Mouse (Mus musculus) stomach, postnatal 0 days (tissue): Measurements from ENCODE around the gene Nub1. TPM values are rescaled to one million over a fixed set of nuclear protein-coding genes. Genes with fewer than 3 reads are reported as not detected.
A peak's percentile ranks its signal among the peaks of the same experiment; 100 is the strongest.

ENCODE experiments used
- ATAC-seq: fragments of 200-750 bp; cut with Nextera tagmentation; 2 replicates; pipeline ENCODE4 v1.8.0; 2017; ENCODE audit not compliant: low FRiP score, low TSS enrichment
- DNase-seq: peaks from one replicate; pipeline ENCODE4 v3.0.0-alpha.2; 2016; ENCODE audit warnings: low spot score
- H3K27ac ChIP-seq: fragments of 300-500 bp; sonication (generic); replicated peaks from 2 replicates; pipeline ENCODE4 v1.5.1; 2014; ENCODE audit warnings: mild to moderate bottlenecking, control low read depth
- H3K27me3 ChIP-seq: fragments of 300-500 bp; sonication (generic); 2 replicates; pipeline ENCODE4 v1.6.1; 2014; ENCODE audit warnings: low read length; ENCODE audit not compliant: control insufficient read depth, insufficient read depth
- H3K36me3 ChIP-seq: fragments of 300-500 bp; sonication (generic); 2 replicates; pipeline ENCODE4 v1.6.1; 2014; ENCODE audit warnings: low read length, mixed read lengths; ENCODE audit not compliant: control insufficient read depth, insufficient read depth
- H3K4me1 ChIP-seq: fragments of 300-500 bp; sonication (generic); replicated peaks from 2 replicates; pipeline ENCODE4 v1.6.1; 2014; ENCODE audit warnings: antibody characterized with exemption; ENCODE audit not compliant: control insufficient read depth, insufficient read depth
- H3K4me2 ChIP-seq: fragments of 300-500 bp; sonication (generic); replicated peaks from 2 replicates; pipeline ENCODE4 v1.6.1; 2014; ENCODE audit warnings: low read depth, mild to moderate bottlenecking, control low read depth, moderate library complexity
- H3K4me3 ChIP-seq: fragments of 300-500 bp; sonication (generic); 2 replicates; pipeline ENCODE4 v1.5.1; 2014; ENCODE audit warnings: low read depth, low read length, control low read depth
- H3K9ac ChIP-seq: fragments of 300-500 bp; sonication (generic); 2 replicates; pipeline ENCODE4 v1.6.1; 2014; ENCODE audit warnings: mild to moderate bottlenecking, low read length, control low read depth, mixed read lengths
- H3K9me3 ChIP-seq: fragments of 300-500 bp; sonication (generic); 2 replicates; pipeline ENCODE4 v1.6.1; 2016; ENCODE audit warnings: low read length; ENCODE audit not compliant: control insufficient read depth
- CTCF ChIP-seq: IDR thresholded peaks from 2 replicates; pipeline ENCODE4 v1.5.1; 2016; ENCODE audit warnings: antibody characterized with exemption, low read depth, mild to moderate bottlenecking, moderate library complexity
- EP300 ChIP-seq: optimal IDR thresholded peaks from 2 replicates; pipeline ENCODE3; 2016; ENCODE audit warnings: antibody characterized with exemption
- WGBS: fragments of 180-500 bp; shearing (Covaris S2); extraction: QIAGEN DNeasy Blood & Tissue Kit; methylation state at CpG from one replicate; pipeline ENCODE4 v1.1.7; 2014; 5-methylcytosine and 5-hydroxymethylcytosine counted together
- polyA plus RNA-seq: library from polyadenylated mRNA; unstranded; fragments of >200 nt; fragmentation: Nextera tagmentation; extraction: Ambion mirVana; gene quantifications from 2 replicates; pipeline ENCODE4 v1.2.1, GENCODE M21; 2015

Nub1 gene
- polyA plus RNA-seq, result 18.5 and 20.4 TPM in 2 replicates

DNA sequence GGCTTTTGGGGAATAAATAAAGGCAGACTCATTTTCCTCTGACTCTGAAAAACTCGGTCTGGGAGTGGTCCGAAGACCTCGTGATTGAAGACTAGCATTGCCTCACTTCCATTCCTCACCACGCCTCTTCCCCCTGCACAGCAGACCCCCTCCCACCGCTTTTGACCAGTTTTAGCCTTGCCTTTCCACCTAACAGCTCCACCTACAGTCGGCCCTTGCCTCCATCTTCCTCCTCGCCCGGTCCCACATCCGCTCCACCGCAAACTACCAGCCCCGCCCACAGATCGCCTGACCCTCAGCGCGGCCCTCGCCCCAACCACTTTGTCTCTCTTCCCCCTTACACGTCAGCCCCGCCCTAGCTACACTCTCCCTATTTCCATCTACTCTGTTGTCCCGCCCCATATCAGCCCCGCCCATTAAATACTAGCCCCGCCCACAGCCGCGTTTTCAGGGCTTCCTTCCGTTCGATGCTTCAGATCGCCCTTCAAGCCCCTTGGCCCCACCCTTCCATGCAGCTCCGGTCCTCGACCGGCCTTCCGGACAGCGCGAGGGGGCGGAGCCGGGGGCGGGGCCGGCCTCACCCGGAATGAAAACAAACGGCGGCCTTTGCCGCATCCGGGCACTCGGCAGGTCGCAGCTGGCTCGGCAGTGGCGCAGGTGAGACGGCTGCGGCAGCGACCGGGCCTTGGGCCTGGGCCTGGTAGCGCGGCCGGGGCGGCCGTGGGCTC lies at the start of gene Nub1:
Gene Nub1, plus strand, starts transcription at position 167 of the 728 bp plus-strand sequence.
- H3K27ac ChIP-seq, result peak within 1 kb of the TSS; percentile 99
- H3K4me1 ChIP-seq, result no peaks in the 10 kb centered on the region; the same call in 1 of the 2 replicates
- H3K9me3 ChIP-seq, result no peaks in the 10 kb centered on the region
- DNase-seq, result peak; percentile 100
- H3K4me3 ChIP-seq, result peak within 1 kb of the TSS; percentile 92
- no peaks in the 10 kb centered on the region for H3K27me3 ChIP-seq
- WGBS, result under 1% methylated on average over 53 of the region's 53 CpGs
- peak; percentile 98 for ATAC-seq
- peaks cover 3% of the 10 kb centered on the region; the same call in 1 of the 2 replicates for H3K36me3 ChIP-seq
- peak within 1 kb of the TSS; percentile 58 for H3K4me2 ChIP-seq
- peak within 1 kb of the TSS; percentile 81 for H3K9ac ChIP-seq
- no peak for TF ChIP-seq EP300
- TF ChIP-seq CTCF, result peak; percentile 76

DNA sequence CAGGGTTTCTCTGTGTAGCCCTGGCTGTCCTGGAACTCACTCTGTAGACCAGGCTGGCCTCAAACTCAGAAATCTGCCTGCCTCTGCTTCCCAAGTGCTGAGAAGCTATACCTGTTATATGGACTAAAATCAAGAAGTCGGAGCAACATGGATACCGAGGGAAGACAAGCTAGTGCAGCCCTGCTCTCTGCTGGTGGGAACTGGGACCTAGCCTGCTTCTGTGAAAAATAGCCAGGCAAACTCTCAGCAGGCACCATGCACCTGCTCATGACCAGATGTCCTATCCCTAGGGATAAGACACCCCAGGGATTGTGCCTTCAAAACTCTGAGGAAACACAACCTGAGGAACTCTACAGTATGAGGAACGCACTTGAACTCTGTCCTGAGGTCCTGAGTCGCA lies 48.3 kb upstream of the Nub1 start:
- no peaks in the 10 kb centered on the region for H3K9me3 ChIP-seq
- no peak overlapping the region for H3K9ac ChIP-seq
- no peaks in the 10 kb centered on the region for H3K4me1 ChIP-seq
- H3K27ac ChIP-seq, result no peak overlapping the region
- no peak for DNase-seq
- H3K4me3 ChIP-seq, result no peak overlapping the region
- WGBS, result 75% methylated on average over 4 of the region's 4 CpGs
- ATAC-seq, result no peak
- no peak for TF ChIP-seq EP300
- TF ChIP-seq CTCF, result peak; percentile 53
- H3K36me3 ChIP-seq, result no peaks in the 10 kb centered on the region
- H3K27me3 ChIP-seq, result no peaks in the 10 kb centered on the region
- no peak overlapping the region for H3K4me2 ChIP-seq

DNA sequence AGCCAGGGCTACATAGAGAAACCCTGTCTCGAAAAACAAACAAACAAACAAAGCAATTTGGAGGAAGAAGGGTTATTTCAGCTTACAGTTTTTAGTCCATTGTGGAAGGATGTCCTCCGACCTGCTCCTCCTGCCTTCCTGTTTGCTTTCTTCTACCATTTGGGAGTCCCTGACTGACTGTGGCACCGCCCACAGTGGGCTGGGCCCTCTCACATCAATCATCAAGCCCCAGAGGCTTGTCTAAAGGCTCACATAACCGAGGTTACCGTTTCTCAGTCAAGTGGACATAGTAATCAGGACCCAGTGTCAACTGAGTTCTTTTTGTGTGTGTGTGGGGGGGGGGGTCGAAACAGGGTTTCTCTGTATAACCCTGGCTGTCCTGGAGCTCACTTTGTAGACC lies 47.2 kb upstream of the Nub1 start:
- Histone ChIP-seq H3K4me3 (no peak overlapping the region), H3K4me2 (no peak overlapping the region), H3K9ac (no peak overlapping the region), H3K4me1 (no peaks in the 10 kb centered on the region), H3K27me3 (no peaks in the 10 kb centered on the region), H3K27ac (no peak overlapping the region), H3K9me3 (no peaks in the 10 kb centered on the region), H3K36me3 (no peaks in the 10 kb centered on the region)
- 46% methylated on average over 6 of the region's 6 CpGs for WGBS
- ATAC-seq (no peak), DNase-seq (no peak)
- TF ChIP-seq CTCF, result no peak
- no peak for TF ChIP-seq EP300

DNA sequence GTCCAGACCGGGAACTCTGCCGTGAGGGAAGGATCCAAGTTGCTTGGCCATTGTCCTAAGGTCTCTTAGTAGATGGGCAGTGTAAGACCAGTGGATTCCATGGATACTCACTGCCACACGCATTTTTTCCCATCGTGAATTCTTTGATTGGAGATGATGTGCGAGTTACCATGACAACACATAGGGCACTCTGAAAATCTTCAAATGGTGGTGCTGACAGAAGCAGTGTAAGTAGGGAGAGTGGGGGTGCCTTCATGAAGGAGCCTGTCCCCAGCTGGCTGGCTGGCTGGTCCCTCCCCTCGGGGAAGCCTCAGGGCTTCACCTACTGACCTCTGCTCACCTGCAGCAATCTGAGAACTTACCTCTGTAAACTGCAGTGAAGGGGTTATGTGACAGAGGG lies 46.3 kb upstream of the Nub1 start:
- Histone ChIP-seq H3K27me3 (no peaks in the 10 kb centered on the region), H3K9ac (no peak overlapping the region), H3K36me3 (no peaks in the 10 kb centered on the region), H3K4me3 (no peak overlapping the region), H3K4me2 (no peak overlapping the region), H3K9me3 (no peaks in the 10 kb centered on the region), H3K4me1 (no peaks in the 10 kb centered on the region), H3K27ac (no peak overlapping the region)
- WGBS, result 62% methylated on average over 6 of the region's 6 CpGs
- ATAC-seq, result no peak
- DNase-seq, result no peak
- TF ChIP-seq CTCF (no peak), EP300 (no peak)

DNA sequence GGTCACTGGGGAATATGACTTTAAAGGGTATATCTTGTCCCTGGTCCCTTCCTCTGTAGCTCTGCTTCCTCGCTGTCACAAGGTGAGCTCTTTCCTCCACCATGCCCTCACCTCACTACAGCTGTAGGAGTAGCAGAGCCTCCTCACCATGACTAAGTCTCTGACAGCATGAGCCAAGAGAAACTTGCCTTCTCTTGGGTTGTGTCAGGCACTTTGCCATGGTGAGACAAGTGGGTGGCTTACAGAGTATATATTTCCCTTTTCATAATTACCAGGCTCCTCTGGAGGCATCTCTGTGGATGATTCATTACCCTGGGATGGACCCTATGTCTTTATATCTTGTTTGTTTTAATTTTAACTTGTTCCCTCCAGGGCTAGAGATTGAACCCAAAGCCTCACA lies 39.9 kb upstream of the Nub1 start:
- DNase-seq, result no peak
- no peak for TF ChIP-seq EP300
- no peak for TF ChIP-seq CTCF
- 77% methylated on average over 1 of the region's 1 CpGs for WGBS
- H3K4me1 ChIP-seq, result no peaks in the 10 kb centered on the region
- no peak overlapping the region for H3K27ac ChIP-seq
- no peaks in the 10 kb centered on the region for H3K36me3 ChIP-seq
- ATAC-seq, result no peak
- H3K9me3 ChIP-seq, result no peaks in the 10 kb centered on the region
- no peak overlapping the region for H3K4me2 ChIP-seq
- no peaks in the 10 kb centered on the region for H3K27me3 ChIP-seq
- H3K4me3 ChIP-seq, result no peak overlapping the region
- no peak overlapping the region for H3K9ac ChIP-seq

DNA sequence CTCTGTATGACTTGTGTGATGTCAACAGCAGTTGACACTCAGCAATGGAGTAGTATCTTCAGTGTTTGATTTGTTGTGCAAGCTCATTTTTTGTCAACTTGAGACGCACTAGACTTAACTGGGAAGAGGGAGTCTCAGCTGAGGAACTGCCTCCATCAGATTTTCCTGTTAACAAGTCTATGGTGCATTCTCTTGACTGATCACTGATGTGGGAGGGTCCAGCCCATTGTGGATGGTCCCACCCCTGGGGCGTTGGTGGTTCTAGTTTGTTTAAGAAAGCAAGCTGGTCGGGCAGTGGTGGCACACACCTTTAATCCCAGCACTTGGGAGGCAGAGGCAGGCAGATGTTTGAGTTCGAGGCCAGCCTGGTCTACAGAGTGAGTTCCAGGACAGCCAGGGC lies 36.1 kb upstream of the Nub1 start:
- no peak for DNase-seq
- TF ChIP-seq EP300, result no peak
- H3K4me3 ChIP-seq, result no peak overlapping the region
- no peaks in the 10 kb centered on the region for H3K27me3 ChIP-seq
- no peak overlapping the region for H3K4me2 ChIP-seq
- WGBS, result 51% methylated on average over 4 of the region's 4 CpGs
- no peak for ATAC-seq
- H3K9ac ChIP-seq, result no peak overlapping the region
- H3K36me3 ChIP-seq, result no peaks in the 10 kb centered on the region
- no peak overlapping the region for H3K27ac ChIP-seq
- H3K9me3 ChIP-seq, result no peaks in the 10 kb centered on the region
- H3K4me1 ChIP-seq, result no peaks in the 10 kb centered on the region
